Mouse (Mus musculus): ENCODE measurements around the gene Sbno2.

DNA sequence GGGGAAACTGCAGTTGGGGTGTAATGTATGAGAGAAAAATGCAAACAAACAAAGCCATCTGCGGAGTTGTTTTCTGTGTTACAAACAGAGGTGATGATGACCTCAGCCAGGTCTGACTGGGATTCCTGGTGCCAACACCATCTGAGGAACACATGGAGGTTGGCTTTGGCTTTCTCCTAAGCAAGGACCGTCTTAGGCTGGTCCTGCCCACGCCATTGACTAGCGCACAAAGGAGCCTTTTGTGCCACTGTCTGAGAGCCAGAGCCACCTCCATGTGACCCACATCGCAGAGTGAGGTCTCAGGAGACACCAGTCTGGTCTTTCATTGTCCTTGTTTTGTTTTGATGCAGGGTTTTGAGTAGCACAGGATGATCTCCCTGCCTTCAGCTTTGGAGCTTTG, 57.0 kb downstream of the Sbno2 start:
- TF ChIP-seq POLR2A (IDR thresholded peaks at IDR 0.05; ENCODE audit: control insufficient read depth, extremely low read depth, insufficient read depth, low read length, poor library complexity) (no peak), CTCF (IDR thresholded peaks at IDR 0.05; ENCODE audit: borderline replicate concordance, control insufficient read depth, extremely low read depth, insufficient read depth, low read length, poor library complexity) (no peak)
